Mouse (Mus musculus): Measurements from ENCODE around the gene Caprin2. TPM values are rescaled to one million over a fixed set of nuclear protein-coding genes. Genes with fewer than 3 reads are reported as not detected.
"Not testable (repeated sequence)": the region's sequence is repeated elsewhere in the genome, so short reads cannot be mapped to it uniquely, and the experiment has no call there.

Caprin2 gene
- 9.9 and 16.9 TPM in 2 replicates for total RNA-seq (2014; rRNA removed)
- 2.3 and 4.1 TPM in 2 replicates for polyA plus RNA-seq (2015; fragmentation: Nextera tagmentation; extraction: Ambion mirVana)

- DNase-seq, result peak; percentile 97
- peak within 1 kb of the TSS; percentile 72 for H3K9ac ChIP-seq
- peak within 1 kb of the TSS; percentile 92 for H3K4me2 ChIP-seq (ENCODE audit: low read depth)
- peak within 1 kb of the TSS; percentile 70 for H3K4me3 ChIP-seq (ENCODE audit: low read depth, low read length)
- peak within 1 kb of the TSS; percentile 87 for H3K27ac ChIP-seq (ENCODE audit: low read depth, low read length)
- no peaks in the 10 kb centered on the region for H3K36me3 ChIP-seq (ENCODE audit: insufficient read depth)
- ATAC-seq, result peak; percentile 98
- no peaks in the 10 kb centered on the region for H3K27me3 ChIP-seq (ENCODE audit: insufficient read depth, low read length)
- under 1% methylated on average over 55 of the region's 65 CpGs for WGBS
- no peaks in the 10 kb centered on the region for H3K9me3 ChIP-seq (ENCODE audit: low read length)
- no peaks in the 10 kb centered on the region; the same call in 1 of the 2 replicates for H3K4me1 ChIP-seq (ENCODE audit: insufficient read depth)
- peak; percentile 45 for TF ChIP-seq CTCF (IDR thresholded peaks at IDR 0.05; ENCODE audit: low read depth)
These were observed at the start of gene Caprin2 for GRCm38 (mm10) chr6:148895773-148896506. Gene Caprin2 (minus strand): TSS chr6:148896237.

- ATAC-seq (peak; percentile 65), DNase-seq (peak; percentile 66)
- Histone ChIP-seq H3K4me3 (ENCODE audit: low read depth, low read length) (peak overlapping the region; percentile 85), H3K4me1 (ENCODE audit: insufficient read depth) (no peaks in the 10 kb centered on the region), H3K9me3 (ENCODE audit: low read length) (no peaks in the 10 kb centered on the region), H3K4me2 (ENCODE audit: low read depth) (peak overlapping the region; percentile 90), H3K36me3 (ENCODE audit: insufficient read depth) (no peaks in the 10 kb centered on the region), H3K27ac (ENCODE audit: low read depth, low read length) (peak overlapping the region; percentile 71), H3K9ac (peak overlapping the region; percentile 75), H3K27me3 (ENCODE audit: insufficient read depth, low read length) (no peaks in the 10 kb centered on the region)
- TF ChIP-seq CTCF (IDR thresholded peaks at IDR 0.05; ENCODE audit: low read depth), result no peak
- WGBS, result under 1% methylated on average over 92 of the region's 92 CpGs
These were observed 48.9 kb upstream of the Caprin2 start for GRCm38 (mm10) chr6:148944767-148945508.

- Histone ChIP-seq H3K4me3 (ENCODE audit: low read depth, low read length) (peak overlapping the region; percentile 85), H3K27me3 (ENCODE audit: insufficient read depth, low read length) (no peaks in the 10 kb centered on the region), H3K36me3 (ENCODE audit: insufficient read depth) (no peaks in the 10 kb centered on the region), H3K27ac (ENCODE audit: low read depth, low read length) (peak overlapping the region; percentile 71), H3K4me1 (ENCODE audit: insufficient read depth) (no peaks in the 10 kb centered on the region), H3K9me3 (ENCODE audit: low read length) (no peaks in the 10 kb centered on the region), H3K9ac (peak overlapping the region; percentile 75), H3K4me2 (ENCODE audit: low read depth) (peak overlapping the region; percentile 90)
- ATAC-seq, result no peak
- DNase-seq, result peak; percentile 25
- under 1% methylated on average over 30 of the region's 30 CpGs for WGBS
- TF ChIP-seq CTCF (IDR thresholded peaks at IDR 0.05; ENCODE audit: low read depth), result no peak
These were observed 48.3 kb upstream of the Caprin2 start for GRCm38 (mm10) chr6:148944344-148944766.

- ATAC-seq, result no peak
- Histone ChIP-seq H3K9me3 (ENCODE audit: low read length) (no peaks in the 10 kb centered on the region), H3K4me1 (ENCODE audit: insufficient read depth) (no peaks in the 10 kb centered on the region), H3K36me3 (ENCODE audit: insufficient read depth) (no peaks in the 10 kb centered on the region), H3K27ac (ENCODE audit: low read depth, low read length) (no peak overlapping the region), H3K27me3 (ENCODE audit: insufficient read depth, low read length) (no peaks in the 10 kb centered on the region), H3K4me2 (ENCODE audit: low read depth) (peak overlapping the region; percentile 90), H3K4me3 (ENCODE audit: low read depth, low read length) (peak overlapping the region; percentile 85; the same call in 1 of the 2 replicates), H3K9ac (no peak overlapping the region; the same call in 1 of the 2 replicates)
- 23% methylated on average over 3 of the region's 3 CpGs for WGBS
- TF ChIP-seq CTCF (IDR thresholded peaks at IDR 0.05; ENCODE audit: low read depth), result no peak
- DNase-seq, result no peak
These were observed 47.7 kb upstream of the Caprin2 start for GRCm38 (mm10) chr6:148943695-148944094.

DNA sequence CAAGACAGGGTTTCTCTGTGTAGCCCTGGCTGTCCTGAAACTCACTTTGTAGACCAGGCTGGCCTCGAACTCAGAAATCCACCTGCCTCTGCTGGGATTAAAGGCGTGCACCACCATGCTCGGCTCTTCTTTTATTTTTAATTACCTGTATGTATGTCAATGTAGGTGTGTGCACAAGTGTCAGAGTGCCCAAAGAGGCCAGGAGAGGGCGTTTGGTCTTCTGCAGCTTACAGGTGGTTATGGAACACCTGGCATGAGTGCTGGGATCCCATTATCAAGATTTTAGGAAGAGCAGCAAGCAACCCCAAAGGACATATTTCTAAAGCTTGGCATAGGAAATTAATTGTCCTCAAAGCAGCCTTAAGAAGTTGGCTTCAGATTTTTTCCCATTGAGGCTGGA, 46.4 kb upstream of the Caprin2 start:
- no peaks in the 10 kb centered on the region for H3K36me3 ChIP-seq (ENCODE audit: insufficient read depth)
- WGBS, result 67% methylated on average over 4 of the region's 4 CpGs
- H3K27ac ChIP-seq (ENCODE audit: low read depth, low read length), result no peak overlapping the region
- no peaks in the 10 kb centered on the region for H3K27me3 ChIP-seq (ENCODE audit: insufficient read depth, low read length)
- H3K4me1 ChIP-seq (ENCODE audit: insufficient read depth), result no peaks in the 10 kb centered on the region
- H3K9me3 ChIP-seq (ENCODE audit: low read length), result no peaks in the 10 kb centered on the region
- TF ChIP-seq CTCF (IDR thresholded peaks at IDR 0.05; ENCODE audit: low read depth), result no peak
- no peak for DNase-seq
- ATAC-seq, result no peak
- H3K9ac ChIP-seq, result no peak overlapping the region
- no peak overlapping the region for H3K4me2 ChIP-seq (ENCODE audit: low read depth)
- no peak overlapping the region for H3K4me3 ChIP-seq (ENCODE audit: low read depth, low read length)

- H3K9me3 ChIP-seq (ENCODE audit: low read length), result no peaks in the 10 kb centered on the region
- no peaks in the 10 kb centered on the region for H3K36me3 ChIP-seq (ENCODE audit: insufficient read depth)
- no peaks in the 10 kb centered on the region for H3K27me3 ChIP-seq (ENCODE audit: insufficient read depth, low read length)
- ATAC-seq (no peak), DNase-seq (no peak)
- H3K4me3 ChIP-seq (ENCODE audit: low read depth, low read length), result no peak overlapping the region
- no peak for TF ChIP-seq CTCF (IDR thresholded peaks at IDR 0.05; ENCODE audit: low read depth)
- H3K9ac ChIP-seq, result no peak overlapping the region
- no peak overlapping the region for H3K4me2 ChIP-seq (ENCODE audit: low read depth)
- H3K4me1 ChIP-seq (ENCODE audit: insufficient read depth), result no peaks in the 10 kb centered on the region
- 49% methylated on average over 5 of the region's 5 CpGs for WGBS
- H3K27ac ChIP-seq (ENCODE audit: low read depth, low read length), result no peak overlapping the region
These were observed 45.8 kb upstream of the Caprin2 start for GRCm38 (mm10) chr6:148941880-148942279.

DNA sequence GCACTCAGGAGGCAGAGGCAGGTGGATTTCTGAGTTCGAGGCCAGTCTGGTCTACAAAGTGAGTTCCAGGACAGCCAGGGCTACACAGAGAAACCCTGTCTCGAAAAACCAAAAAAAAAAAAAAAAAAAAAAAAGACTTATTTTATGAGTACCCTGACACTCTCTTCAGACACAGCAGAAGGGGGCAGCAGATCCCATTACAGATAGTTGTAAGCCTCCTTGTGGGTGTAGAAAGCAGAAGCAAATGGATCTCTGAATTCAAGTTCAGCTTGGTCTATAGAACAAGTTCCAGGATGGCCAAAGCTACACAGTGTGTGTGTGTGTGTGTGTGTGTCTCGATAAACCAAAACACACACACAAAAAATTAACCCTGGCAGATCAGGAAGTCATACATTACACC, 44.3 kb upstream of the Caprin2 start:
- H3K9me3 ChIP-seq (ENCODE audit: low read length); H3K4me1 ChIP-seq (ENCODE audit: insufficient read depth); H3K4me3 ChIP-seq (ENCODE audit: low read depth, low read length); DNase-seq; H3K36me3 ChIP-seq (ENCODE audit: insufficient read depth); H3K9ac ChIP-seq; H3K27ac ChIP-seq (ENCODE audit: low read depth, low read length); H3K27me3 ChIP-seq (ENCODE audit: insufficient read depth, low read length); ATAC-seq; H3K4me2 ChIP-seq (ENCODE audit: low read depth): not testable (repeated sequence)
- 71% methylated on average over 2 of the region's 3 CpGs for WGBS
- TF ChIP-seq CTCF (IDR thresholded peaks at IDR 0.05; ENCODE audit: low read depth), result peak; percentile 57

All from forebrain, postnatal 0 days (tissue).